Mouse (Mus musculus): ENCODE measurements around the gene Nop53. TPM values are rescaled to one million over a fixed set of nuclear protein-coding genes. Genes with fewer than 3 reads are reported as not detected.

The Nop53 gene
- polyA plus RNA-seq, 1 experiment = 134 TPM

GRCm38 (mm10) chr7:15972247-15972646 lies 26.4 kb upstream of the Nop53 start:
- no peak for DNase-seq (ENCODE audit: low read depth)
- TF ChIP-seq CTCF (IDR thresholded peaks at IDR 0.05; ENCODE audit: borderline replicate concordance, extremely low read depth, insufficient read depth, insufficient read length) (no peak), POLR2A (IDR thresholded peaks at IDR 0.05; ENCODE audit: borderline replicate concordance, extremely low read depth, insufficient read depth, insufficient read length, poor library complexity, severe bottlenecking) (no peak)

- DNase-seq (ENCODE audit: low read depth) = no peak
- TF ChIP-seq POLR2A (IDR thresholded peaks at IDR 0.05; ENCODE audit: borderline replicate concordance, extremely low read depth, insufficient read depth, insufficient read length, poor library complexity, severe bottlenecking) (no peak), CTCF (IDR thresholded peaks at IDR 0.05; ENCODE audit: borderline replicate concordance, extremely low read depth, insufficient read depth, insufficient read length) (0 out of 2 replicates have a peak, but pooled peaks have one; percentile 3)
Observed at GRCm38 (mm10) chr7:15969674-15970073, 23.8 kb upstream of the Nop53 start.

GRCm38 (mm10) chr7:15968322-15968721 lies 22.4 kb upstream of the Nop53 start:
- no peak for DNase-seq (ENCODE audit: low read depth)
- no peak for TF ChIP-seq POLR2A (IDR thresholded peaks at IDR 0.05; ENCODE audit: borderline replicate concordance, extremely low read depth, insufficient read depth, insufficient read length, poor library complexity, severe bottlenecking)
- TF ChIP-seq CTCF (IDR thresholded peaks at IDR 0.05; ENCODE audit: borderline replicate concordance, extremely low read depth, insufficient read depth, insufficient read length) = no peak

- peak; percentile 56 for DNase-seq (ENCODE audit: low read depth)
- TF ChIP-seq POLR2A (IDR thresholded peaks at IDR 0.05; ENCODE audit: borderline replicate concordance, extremely low read depth, insufficient read depth, insufficient read length, poor library complexity, severe bottlenecking) = no peak
- peak; percentile 87 for TF ChIP-seq CTCF (IDR thresholded peaks at IDR 0.05; ENCODE audit: borderline replicate concordance, extremely low read depth, insufficient read depth, insufficient read length)
Observed at GRCm38 (mm10) chr7:15967312-15967711, 21.4 kb upstream of the Nop53 start, which contains the start of gene Ehd2. Gene Ehd2, minus strand, starts transcription at chr7:15967567.

- DNase-seq (ENCODE audit: low read depth) = no peak
- no peak for TF ChIP-seq POLR2A (IDR thresholded peaks at IDR 0.05; ENCODE audit: borderline replicate concordance, extremely low read depth, insufficient read depth, insufficient read length, poor library complexity, severe bottlenecking)
- TF ChIP-seq CTCF (IDR thresholded peaks at IDR 0.05; ENCODE audit: borderline replicate concordance, extremely low read depth, insufficient read depth, insufficient read length) = no peak
Observed at GRCm38 (mm10) chr7:15966489-15966888, 20.6 kb upstream of the Nop53 start.

- DNase-seq (ENCODE audit: low read depth) = no peak
Observed at GRCm38 (mm10) chr7:15963798-15964652, 18.2 kb upstream of the Nop53 start.

GRCm38 (mm10) chr7:15962311-15963288 lies 16.7 kb upstream of the Nop53 start:
- peak; percentile 71 for DNase-seq (ENCODE audit: low read depth)
- TF ChIP-seq POLR2A (IDR thresholded peaks at IDR 0.05; ENCODE audit: borderline replicate concordance, extremely low read depth, insufficient read depth, insufficient read length, poor library complexity, severe bottlenecking) (no peak), CTCF (IDR thresholded peaks at IDR 0.05; ENCODE audit: borderline replicate concordance, extremely low read depth, insufficient read depth, insufficient read length) (no peak)

More at GRCm38 (mm10) chr7:15963798-15964652, 18.2 kb upstream of the Nop53 start:
- no peak for TF ChIP-seq CTCF (IDR thresholded peaks at IDR 0.05; ENCODE audit: borderline replicate concordance, extremely low read depth, insufficient read depth, insufficient read length)
- TF ChIP-seq POLR2A (IDR thresholded peaks at IDR 0.05; ENCODE audit: borderline replicate concordance, extremely low read depth, insufficient read depth, insufficient read length, poor library complexity, severe bottlenecking) = no peak

- TF ChIP-seq POLR2A (IDR thresholded peaks at IDR 0.05; ENCODE audit: borderline replicate concordance, extremely low read depth, insufficient read depth, insufficient read length, poor library complexity, severe bottlenecking) (no peak), CTCF (IDR thresholded peaks at IDR 0.05; ENCODE audit: borderline replicate concordance, extremely low read depth, insufficient read depth, insufficient read length) (no peak)
- DNase-seq (ENCODE audit: low read depth) = no peak
Observed at GRCm38 (mm10) chr7:15961798-15962197, 15.9 kb upstream of the Nop53 start.

- no peak for DNase-seq (ENCODE audit: low read depth)
- TF ChIP-seq CTCF (IDR thresholded peaks at IDR 0.05; ENCODE audit: borderline replicate concordance, extremely low read depth, insufficient read depth, insufficient read length) (no peak), POLR2A (IDR thresholded peaks at IDR 0.05; ENCODE audit: borderline replicate concordance, extremely low read depth, insufficient read depth, insufficient read length, poor library complexity, severe bottlenecking) (no peak)
Observed at GRCm38 (mm10) chr7:15961239-15961638, 15.4 kb upstream of the Nop53 start.

GRCm38 (mm10) chr7:15960691-15961090 lies 14.8 kb upstream of the Nop53 start:
- TF ChIP-seq CTCF (IDR thresholded peaks at IDR 0.05; ENCODE audit: borderline replicate concordance, extremely low read depth, insufficient read depth, insufficient read length) (no peak), POLR2A (IDR thresholded peaks at IDR 0.05; ENCODE audit: borderline replicate concordance, extremely low read depth, insufficient read depth, insufficient read length, poor library complexity, severe bottlenecking) (no peak)
- no peak for DNase-seq (ENCODE audit: low read depth)

GRCm38 (mm10) chr7:15956143-15956542 lies 10.3 kb upstream of the Nop53 start:
- no peak for TF ChIP-seq CTCF (IDR thresholded peaks at IDR 0.05; ENCODE audit: borderline replicate concordance, extremely low read depth, insufficient read depth, insufficient read length)
- no peak for TF ChIP-seq POLR2A (IDR thresholded peaks at IDR 0.05; ENCODE audit: borderline replicate concordance, extremely low read depth, insufficient read depth, insufficient read length, poor library complexity, severe bottlenecking)
- no peak for DNase-seq (ENCODE audit: low read depth)

Data from brain, embryonic 14.5 days (tissue).